Mouse (Mus musculus): Measurements from ENCODE around the gene 5530401A14Rik.

Gene 5530401A14Rik

GRCm38 (mm10) chr11:81860250-81860972, at the start of gene 5530401A14Rik:
TSS of gene 5530401A14Rik (plus strand) at chr11:81860673.
- DNase-seq (ENCODE audit: low spot score) = no peak

DNA sequence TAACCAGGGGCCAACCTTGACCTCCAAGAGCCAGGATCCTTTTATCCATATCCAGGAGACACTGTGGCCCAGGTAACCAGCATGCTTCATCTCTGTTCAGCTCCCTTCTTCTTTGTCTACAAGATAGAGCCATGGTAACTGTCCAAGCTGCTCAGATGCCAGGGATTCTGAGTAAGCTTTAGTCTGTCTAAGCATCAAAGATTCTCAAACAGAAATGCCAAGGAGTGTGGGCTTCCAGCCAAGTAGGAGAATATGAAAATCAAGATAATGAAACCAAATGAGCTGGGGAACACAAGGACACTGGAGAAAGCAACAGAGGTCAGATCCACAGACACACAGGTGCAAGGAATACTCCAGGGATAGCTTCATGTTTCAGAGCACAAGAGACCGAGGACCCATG, 45.7 kb upstream of the 5530401A14Rik start:
- no peak for DNase-seq (ENCODE audit: low spot score)

- DNase-seq (ENCODE audit: low spot score) = no peak
These were observed 43.9 kb upstream of the 5530401A14Rik start for GRCm38 (mm10) chr11:81816531-81816930.

DNA sequence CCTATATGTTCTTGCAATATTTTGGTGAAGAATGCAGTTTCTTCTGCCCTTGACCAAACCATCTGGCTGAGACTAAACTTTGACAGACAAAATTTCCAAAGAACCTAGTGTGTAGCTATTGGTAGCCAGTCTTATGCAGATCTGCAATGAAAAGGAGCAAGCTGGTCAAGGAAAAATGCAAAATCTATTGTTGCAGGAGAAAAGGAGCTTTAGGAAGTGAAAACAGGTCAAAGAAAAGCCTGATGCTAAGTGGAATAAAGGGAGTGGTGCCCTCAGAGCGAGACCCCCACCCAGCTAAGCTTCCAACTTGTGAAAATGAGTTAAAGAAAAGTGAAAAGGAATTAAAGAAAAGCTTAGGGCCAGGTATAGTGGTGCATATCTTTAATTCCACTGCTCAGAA, 28.1 kb upstream of the 5530401A14Rik start:
- no peak for DNase-seq (ENCODE audit: low spot score)

GRCm38 (mm10) chr11:81838426-81838825, 22.0 kb upstream of the 5530401A14Rik start:
- DNase-seq (ENCODE audit: low spot score) = no peak

- no peak for DNase-seq (ENCODE audit: low spot score)
These were observed 19.5 kb upstream of the 5530401A14Rik start for GRCm38 (mm10) chr11:81841001-81841400.

DNA sequence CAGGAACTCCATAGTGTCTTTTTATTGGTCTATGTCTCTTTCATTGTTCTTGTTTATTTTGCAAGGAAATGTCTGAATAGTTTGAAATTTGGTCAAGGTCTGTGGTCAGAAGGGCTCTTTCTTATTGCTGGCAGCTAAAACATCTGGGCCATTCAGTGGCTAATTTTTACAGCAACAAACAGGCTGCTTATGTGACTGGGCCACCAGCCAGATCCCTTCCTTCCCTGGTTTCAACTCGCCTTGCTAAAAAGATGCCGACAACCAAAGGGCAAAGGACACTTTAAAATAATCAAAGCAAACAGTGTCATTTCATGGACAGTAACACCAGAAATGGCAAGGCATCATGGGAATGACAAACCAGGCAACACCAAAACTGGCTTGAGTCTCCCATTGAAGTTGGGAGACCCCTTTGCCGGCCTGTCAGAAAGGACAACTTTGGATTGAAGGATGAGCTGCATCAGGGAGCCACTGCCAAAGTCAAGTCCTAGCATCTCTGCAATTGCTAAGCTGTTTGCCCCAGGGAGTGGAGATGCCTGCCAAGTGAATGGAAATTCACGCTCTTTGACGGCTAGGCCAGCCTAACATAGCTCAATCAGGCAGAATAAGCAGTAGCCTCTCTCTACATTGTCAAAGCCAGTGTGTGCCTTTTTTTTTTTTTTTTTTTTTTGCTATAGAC, 15.3 kb upstream of the 5530401A14Rik start:
- no peak for DNase-seq (ENCODE audit: low spot score)

- no peak for DNase-seq (ENCODE audit: low spot score)
These were observed 14.8 kb upstream of the 5530401A14Rik start for GRCm38 (mm10) chr11:81845686-81846036.

DNA sequence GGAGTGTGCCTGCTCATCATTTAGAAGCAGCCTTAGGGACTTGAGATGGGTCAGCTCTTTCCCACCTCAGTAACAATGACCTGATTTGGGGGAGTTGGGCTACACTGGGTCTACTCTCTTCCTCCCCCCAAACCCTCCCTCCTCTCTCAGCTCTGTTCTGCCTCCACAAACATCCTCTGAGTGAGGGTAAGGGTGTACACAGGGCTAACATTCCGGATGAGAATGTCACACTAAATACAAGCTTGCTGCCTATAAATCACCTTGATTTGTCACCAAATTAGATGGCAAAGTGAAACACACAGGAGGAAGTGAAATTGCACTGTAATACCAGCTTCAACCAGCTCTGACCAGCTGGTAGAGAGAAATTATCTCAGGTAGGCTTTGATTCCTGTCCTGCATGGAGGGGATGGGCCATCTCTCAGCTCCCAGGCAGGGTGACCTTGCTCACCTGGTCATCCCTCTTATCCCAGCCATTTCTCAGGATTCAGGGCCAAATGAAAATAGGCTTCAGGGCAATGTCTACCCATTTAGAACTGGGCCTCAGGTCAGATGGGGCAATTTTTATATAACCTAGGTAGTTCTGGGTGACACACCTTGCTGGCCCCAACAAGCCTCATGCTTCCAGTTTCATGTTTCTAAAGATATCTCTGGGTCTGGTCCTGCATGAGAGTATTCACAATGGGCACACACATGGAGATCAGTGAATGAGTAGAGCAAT, 12.5 kb upstream of the 5530401A14Rik start:
- no peak for DNase-seq (ENCODE audit: low spot score)

- DNase-seq (ENCODE audit: low spot score) = no peak
These were observed 5.3 kb downstream of the 5530401A14Rik start for GRCm38 (mm10) chr11:81865661-81866382.

- DNase-seq (ENCODE audit: low spot score) = no peak
These were observed 11.2 kb downstream of the 5530401A14Rik start for GRCm38 (mm10) chr11:81871506-81872213.

- DNase-seq (ENCODE audit: low spot score) = no peak
These were observed 36.0 kb downstream of the 5530401A14Rik start for GRCm38 (mm10) chr11:81896511-81896910.

GRCm38 (mm10) chr11:81897547-81898354, 37.3 kb downstream of the 5530401A14Rik start:
- DNase-seq (ENCODE audit: low spot score) = no peak

DNA sequence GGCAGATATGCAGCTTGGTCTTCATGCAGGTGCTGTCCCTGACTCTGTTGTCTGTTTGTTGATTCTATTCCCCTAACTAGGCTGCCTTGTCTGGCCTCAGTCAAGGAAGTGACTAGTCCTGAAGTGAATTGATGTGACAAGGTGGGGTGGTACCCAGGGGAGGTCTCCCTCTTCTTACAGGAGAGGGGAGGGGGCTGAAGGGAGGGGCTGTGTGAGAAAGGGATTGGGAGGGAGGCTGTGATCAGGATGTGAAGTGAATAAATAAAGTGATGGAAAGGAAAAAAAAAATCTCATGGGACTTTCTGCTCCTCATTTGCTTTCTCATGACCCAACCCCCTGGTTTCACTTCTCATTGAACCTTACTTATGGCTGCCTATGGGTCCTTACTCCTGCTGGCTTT, 41.8 kb downstream of the 5530401A14Rik start:
- DNase-seq (ENCODE audit: low spot score) = no peak

GRCm38 (mm10) chr11:81908760-81909159, 48.3 kb downstream of the 5530401A14Rik start:
- DNase-seq (ENCODE audit: low spot score) = no peak

- DNase-seq (ENCODE audit: low spot score) = no peak
These were observed 49.0 kb downstream of the 5530401A14Rik start for GRCm38 (mm10) chr11:81909397-81909894.

- no peak for DNase-seq (ENCODE audit: low spot score)
These were observed 52.6 kb downstream of the 5530401A14Rik start for GRCm38 (mm10) chr11:81913071-81913470.

DNA sequence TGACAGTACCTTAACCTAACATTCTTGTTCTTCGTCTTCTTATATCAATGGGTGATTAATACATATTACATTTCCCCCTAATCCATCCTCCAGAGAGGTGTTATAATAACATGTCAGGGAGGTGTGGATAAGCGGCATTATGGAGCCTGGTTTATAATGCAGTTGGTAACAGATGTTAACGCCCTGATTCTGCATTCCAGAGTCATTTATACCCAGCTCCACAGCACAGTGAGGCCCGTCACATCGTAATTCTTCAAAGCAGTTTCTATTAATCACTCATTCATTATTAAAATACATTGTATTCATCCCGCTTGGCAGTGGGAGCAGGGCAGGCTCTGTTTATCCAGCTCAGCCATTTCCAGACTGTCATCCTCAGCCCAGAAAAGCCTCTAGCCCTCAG, 55.0 kb downstream of the 5530401A14Rik start:
- DNase-seq (ENCODE audit: low spot score) = no peak

DNA sequence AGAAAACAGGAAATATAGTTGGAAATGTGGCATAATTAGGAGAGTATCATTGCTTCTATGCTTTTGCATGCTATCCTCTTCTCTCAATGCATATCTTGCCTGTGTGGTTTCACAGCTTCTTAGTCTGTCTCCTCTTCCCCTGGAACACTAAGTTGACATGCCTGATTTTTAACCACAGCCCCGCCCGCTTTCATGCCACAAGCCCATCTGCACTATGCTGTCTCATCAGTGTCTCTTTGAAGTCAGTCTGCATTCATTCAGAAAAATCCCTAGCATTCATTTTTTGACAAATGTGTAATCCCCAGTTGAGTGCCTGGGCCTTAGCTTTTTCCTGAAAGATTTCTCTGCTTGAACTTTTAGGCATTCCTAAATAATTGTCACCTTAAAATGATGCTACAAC, 62.6 kb downstream of the 5530401A14Rik start:
- no peak for DNase-seq (ENCODE audit: low spot score)

DNA sequence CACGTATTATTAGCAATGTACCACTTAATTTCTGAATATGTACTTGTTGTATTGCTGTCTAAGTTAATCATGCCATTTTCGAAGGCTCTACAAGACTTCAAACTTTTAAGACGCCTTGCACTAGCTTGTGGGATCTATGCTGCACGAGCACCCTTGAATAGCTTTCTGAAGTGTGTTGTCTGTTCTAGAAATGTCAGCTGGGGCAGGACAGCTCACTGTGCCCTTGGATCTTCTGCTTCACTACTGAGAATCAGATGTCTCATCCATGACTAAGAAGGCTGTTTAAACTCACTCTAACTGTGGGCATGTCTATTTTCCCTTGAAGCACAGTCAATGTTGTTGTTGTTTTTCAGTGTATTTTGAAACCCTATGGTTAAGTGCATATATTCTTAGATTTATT, 63.2 kb downstream of the 5530401A14Rik start:
- DNase-seq (ENCODE audit: low spot score) = no peak

DNA sequence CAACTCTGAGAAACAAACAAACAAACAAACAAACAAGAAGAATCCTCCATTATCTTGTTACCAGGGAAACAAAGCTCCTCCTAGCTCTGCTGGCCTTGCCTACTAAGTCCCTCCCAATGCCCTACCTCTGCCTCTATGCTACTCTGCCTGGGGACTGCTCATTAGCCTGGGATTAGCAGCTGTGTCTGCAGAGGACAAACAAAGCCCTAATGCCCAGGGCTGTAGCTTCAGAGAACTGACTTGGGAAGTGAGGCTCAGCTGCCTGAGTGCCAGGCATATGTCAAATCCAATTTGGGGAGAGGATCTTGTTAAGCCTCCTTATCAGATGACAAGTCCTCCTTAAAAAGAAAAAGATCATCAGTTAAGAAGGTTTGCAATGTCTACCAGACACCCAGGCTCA, 65.9 kb downstream of the 5530401A14Rik start:
- DNase-seq (ENCODE audit: low spot score) = no peak

Data from ovary, postnatal 14 days (tissue).